Mouse (Mus musculus) olfactory bulb, adult 2 months (tissue): ENCODE data around the gene Tle6. TPM values are rescaled to one million over a fixed set of nuclear protein-coding genes. Genes with fewer than 3 reads are reported as not detected.
A peak's percentile ranks its signal among the peaks of the same experiment; 100 is the strongest.

Source experiments
- H3K27ac ChIP-seq: fragments of 200-500 bp; 2 replicates; pipeline ENCODE4 v1.5.1; 2012; ENCODE audit warnings: low read depth, low read length; ENCODE audit not compliant: insufficient read depth
- H3K4me1 ChIP-seq: fragments of 200-500 bp; 2 replicates; pipeline ENCODE4 v1.6.1; 2012; ENCODE audit warnings: low read length; ENCODE audit not compliant: control insufficient read depth, insufficient read depth
- H3K4me3 ChIP-seq: fragments of 200-500 bp; 2 replicates; pipeline ENCODE4 v1.5.1; 2012; ENCODE audit warnings: mild to moderate bottlenecking, low read depth, low read length, moderate library complexity; ENCODE audit not compliant: insufficient read depth
- CTCF ChIP-seq: fragments of 200-500 bp; IDR thresholded peaks from 2 replicates; pipeline ENCODE4 v1.5.1; 2012; ENCODE audit warnings: low read depth, mild to moderate bottlenecking, low read length, moderate library complexity; ENCODE audit not compliant: insufficient read depth
- POLR2A ChIP-seq: fragments of 200-500 bp; IDR thresholded peaks from 2 replicates; pipeline ENCODE4 v1.6.1; 2012; ENCODE audit warnings: mild to moderate bottlenecking, low read depth, low read length, moderate library complexity; ENCODE audit not compliant: insufficient read depth
- WGBS: fragments of 180-500 bp; shearing (Covaris S2); methylation state at CpG from one replicate; pipeline ENCODE4 v1.1.7; 2018; 5-methylcytosine and 5-hydroxymethylcytosine counted together
- polyA plus RNA-seq: library from polyadenylated mRNA; stranded (reverse); fragments of >200 nt; gene quantifications from 2 replicates; pipeline ENCODE4 v1.2.4, GENCODE M21; 2012; ENCODE audit warnings: low replicate concordance; ENCODE audit not compliant: missing spikeins, insufficient read depth, insufficient read length

Gene Tle6
- polyA plus RNA-seq, 1 experiment = not detected

DNA sequence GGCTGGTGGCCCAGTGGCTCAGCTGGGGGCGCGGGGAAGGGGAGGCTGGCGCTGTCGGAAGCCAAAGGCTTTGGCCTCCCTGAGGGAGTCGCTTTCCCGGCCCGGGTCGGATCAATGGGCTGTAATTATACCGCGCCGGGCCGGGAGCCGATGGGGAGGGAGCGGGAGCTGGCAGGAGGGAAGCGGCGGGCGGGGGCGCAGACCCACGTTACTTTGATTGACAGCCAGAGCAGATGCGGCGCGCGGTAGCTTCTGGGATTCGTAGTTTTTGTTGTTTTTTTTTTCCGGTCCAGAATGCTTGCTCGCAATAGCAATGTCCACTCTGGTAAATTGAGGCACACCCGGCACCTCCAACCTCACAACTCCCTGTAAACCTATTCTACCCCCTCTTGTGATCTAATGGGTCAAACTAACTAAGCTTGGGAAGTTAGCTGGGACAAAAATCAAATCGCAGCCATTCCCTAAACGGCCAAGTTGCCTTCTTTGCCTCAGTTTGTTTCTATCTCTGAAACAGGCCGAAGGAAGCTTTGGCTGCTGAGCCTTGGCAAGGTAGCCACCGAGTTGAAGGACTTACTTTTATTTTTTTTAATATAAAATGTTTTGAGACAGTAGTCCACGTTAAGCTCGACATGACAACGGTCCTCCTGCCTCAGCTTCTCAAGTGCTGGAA is 29.9 kb downstream of the Tle6 start:
- TF ChIP-seq POLR2A (no peak), CTCF (no peak)
- H3K4me1 ChIP-seq = peaks cover 55% of the 10 kb centered on the region
- peak overlapping the region; percentile 53 for H3K4me3 ChIP-seq
- WGBS = under 1% methylated on average over 34 of the region's 34 CpGs
- peak overlapping the region; percentile 27; the same call in 1 of the 2 replicates for H3K27ac ChIP-seq

DNA sequence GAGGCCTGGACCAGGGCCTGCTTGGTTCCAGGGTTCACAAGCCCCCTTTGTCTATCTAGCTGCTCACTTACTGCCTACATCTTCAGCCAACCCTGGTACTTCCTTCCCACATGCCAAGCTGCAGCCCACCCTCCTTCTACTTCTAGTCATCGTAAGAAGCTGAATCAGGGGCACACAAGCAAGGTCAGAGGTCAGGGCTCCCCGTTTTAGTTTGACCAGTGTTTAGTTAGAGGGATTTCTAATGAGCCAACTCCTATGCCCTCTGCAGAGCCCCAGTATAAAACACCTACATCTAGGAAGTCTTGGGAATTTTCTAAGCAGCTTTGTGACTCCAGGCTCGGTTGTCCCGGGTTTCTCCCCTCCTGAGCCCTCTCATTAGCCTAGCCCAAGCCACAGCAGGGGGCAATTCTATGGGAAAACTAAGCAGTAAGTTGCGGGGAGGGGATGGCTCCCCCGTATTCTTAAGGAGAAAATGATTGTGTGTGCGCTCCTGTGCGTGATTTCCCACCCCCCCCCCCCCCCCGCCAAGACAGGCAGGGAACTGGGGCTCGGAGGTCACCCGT is 30.6 kb downstream of the Tle6 start:
- WGBS = 4% methylated on average over 11 of the region's 11 CpGs
- TF ChIP-seq POLR2A = no peak
- peak overlapping the region; percentile 53 for H3K4me3 ChIP-seq
- H3K27ac ChIP-seq = peak overlapping the region; percentile 12; the same call in 1 of the 2 replicates
- H3K4me1 ChIP-seq = peaks cover 50% of the 10 kb centered on the region

DNA sequence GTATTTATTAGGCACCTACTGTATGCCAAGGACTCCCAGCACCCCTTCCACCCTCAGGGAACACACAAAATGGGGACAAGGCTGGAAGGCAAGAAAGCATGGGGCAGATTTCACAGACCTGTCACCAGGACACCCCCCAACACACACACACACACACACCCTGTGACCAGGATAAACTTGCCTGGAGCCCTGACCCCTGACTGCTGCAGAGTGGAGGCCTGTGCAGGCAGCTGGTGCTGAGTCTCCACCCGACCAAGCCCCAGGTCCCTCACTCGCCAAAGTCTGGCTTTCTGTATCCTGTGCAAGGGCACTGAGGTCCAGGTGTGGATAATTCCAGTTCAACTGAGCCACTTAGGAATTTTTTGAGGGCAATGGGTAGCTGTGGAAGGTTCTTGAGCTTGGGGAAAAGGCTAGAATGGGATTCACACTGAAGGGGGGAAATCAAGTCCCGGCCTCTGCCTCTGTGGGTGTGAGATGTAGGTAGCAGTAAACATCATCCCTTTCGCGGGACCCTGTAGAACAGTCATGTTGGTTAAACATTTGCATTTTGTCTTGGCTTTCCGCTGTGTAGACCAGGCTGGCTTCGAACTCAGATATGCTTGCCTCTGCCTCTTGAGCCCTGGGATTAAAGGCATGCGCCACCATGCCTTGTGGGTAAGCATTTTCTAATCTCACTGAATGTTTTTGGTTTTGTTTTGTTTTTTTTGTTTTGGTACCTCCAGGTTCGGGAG is 31.2 kb downstream of the Tle6 start:
- H3K27ac ChIP-seq = peak overlapping the region; percentile 12; the same call in 1 of the 2 replicates
- H3K4me3 ChIP-seq = no peak overlapping the region
- 73% methylated on average over 9 of the region's 9 CpGs for WGBS
- TF ChIP-seq CTCF (no peak), POLR2A (no peak)
- H3K4me1 ChIP-seq = peaks cover 53% of the 10 kb centered on the region

DNA sequence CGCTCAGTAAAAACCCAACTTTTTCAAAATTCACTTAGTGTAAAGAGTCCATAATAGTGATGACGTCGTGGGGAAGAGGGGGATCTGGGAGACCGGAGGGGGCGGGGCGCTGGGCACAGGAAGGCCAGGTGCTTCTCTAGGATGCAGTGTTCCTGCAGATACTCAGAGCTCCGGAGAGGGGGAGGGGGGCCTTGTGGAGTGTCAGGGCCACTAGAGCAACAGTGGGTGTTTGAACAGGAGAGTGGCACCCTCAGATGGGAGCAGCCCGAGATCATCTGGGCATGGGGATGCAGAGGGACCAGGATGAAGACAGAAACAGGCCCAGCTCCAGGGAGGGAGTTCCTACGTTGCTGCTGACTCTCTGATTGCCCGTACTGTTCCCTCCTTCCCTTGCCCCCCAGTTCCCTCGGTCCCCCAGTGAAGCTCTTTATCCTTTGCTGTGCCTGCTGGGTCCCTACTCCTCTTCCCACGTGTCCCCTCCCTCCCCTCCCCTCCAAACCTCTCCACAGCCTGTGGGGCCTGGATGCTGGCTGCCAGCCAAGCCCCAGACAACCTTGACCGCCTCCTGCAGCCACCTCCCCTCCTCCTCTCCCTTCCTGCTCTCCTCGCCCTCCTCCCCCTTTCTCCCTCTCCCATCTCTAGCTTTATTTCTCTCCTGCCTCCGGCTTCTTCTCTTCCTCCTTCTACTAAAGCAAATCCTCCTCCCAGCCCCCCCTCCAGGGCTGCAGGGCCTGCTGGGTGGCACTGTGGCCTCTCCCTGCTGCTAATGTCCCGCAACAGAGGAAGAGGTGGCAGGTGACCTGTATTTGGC is 32.3 kb downstream of the Tle6 start:
- TF ChIP-seq POLR2A (no peak), CTCF (no peak)
- Histone ChIP-seq H3K4me3 (no peak overlapping the region), H3K27ac (no peak overlapping the region), H3K4me1 (peaks cover 57% of the 10 kb centered on the region)
- 27% methylated on average over 16 of the region's 16 CpGs for WGBS

DNA sequence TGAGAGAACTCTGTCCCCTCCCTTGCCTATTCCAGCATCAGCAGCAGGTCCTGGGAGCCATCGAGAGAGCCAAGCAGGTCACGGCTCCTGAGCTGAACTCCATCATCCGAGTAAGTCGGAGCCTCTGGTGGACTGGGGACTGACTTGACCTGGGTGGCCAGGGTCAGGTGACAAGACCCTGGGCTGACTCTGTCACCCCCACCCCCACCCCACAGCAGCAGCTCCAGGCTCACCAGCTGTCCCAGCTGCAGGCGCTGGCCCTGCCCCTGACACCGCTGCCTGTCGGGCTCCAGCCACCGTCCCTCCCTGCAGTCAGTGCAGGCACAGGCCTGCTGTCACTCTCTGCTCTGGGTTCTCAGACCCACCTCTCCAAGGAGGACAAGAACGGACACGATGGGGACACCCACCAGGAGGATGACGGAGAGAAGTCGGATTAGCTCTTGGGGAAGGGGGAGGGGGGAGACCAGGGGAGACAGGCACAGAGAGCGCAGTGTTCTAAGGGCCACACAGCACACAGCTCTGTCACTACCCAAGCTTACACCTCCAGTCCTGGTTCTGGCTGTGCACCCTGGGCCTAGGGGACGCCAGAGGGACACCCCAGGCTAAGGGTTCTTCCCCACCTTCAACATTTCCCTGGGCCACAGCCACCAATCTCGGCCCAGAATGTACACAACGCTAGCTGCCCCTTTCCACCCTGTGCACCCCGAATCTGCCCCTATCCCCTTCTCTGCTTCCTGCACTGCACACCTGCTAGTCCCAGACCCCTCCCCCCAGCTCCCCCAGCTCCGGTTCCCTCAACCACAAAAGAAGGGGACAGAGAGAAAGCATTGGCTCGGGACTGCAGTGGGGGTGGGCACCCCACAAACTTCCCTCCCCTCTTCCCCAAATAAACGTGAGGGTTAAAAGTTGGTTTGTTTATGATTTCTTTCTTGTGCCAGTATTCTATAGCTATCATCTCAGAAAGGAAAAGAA is 35.3 kb downstream of the Tle6 start:
- no peak overlapping the region for H3K27ac ChIP-seq
- 61% methylated on average over 20 of the region's 20 CpGs for whole genome bisulfite sequencing
- TF ChIP-seq CTCF = no peak
- TF ChIP-seq POLR2A = no peak
- peaks cover 60% of the 10 kb centered on the region for H3K4me1 ChIP-seq
- H3K4me3 ChIP-seq = no peak overlapping the region

DNA sequence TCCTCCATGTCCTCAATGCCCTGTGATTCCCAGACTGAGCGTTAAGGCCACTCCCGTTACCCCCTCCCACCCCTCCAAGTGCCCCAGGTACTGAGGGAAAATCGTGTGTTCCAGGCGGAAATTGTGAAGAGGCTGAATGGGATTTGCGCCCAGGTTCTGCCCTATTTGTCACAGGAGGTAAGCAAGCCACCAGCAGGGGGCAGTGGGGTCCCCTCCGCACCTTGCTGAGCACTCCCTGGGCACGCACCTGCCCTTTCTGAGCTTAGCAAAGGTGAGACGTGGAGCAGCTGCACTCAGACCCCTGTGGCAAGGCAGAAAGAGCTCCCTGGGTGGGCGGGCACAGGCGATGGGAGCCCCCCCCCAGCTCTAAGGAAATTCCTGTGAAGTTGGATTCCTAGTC is 36.1 kb downstream of the Tle6 start:
- Histone ChIP-seq H3K4me3 (no peak overlapping the region), H3K27ac (no peak overlapping the region), H3K4me1 (peaks cover 53% of the 10 kb centered on the region)
- TF ChIP-seq CTCF (peak; percentile 68; the same call in 1 of the 2 replicates), POLR2A (no peak)
- 60% methylated on average over 10 of the region's 10 CpGs for WGBS

DNA sequence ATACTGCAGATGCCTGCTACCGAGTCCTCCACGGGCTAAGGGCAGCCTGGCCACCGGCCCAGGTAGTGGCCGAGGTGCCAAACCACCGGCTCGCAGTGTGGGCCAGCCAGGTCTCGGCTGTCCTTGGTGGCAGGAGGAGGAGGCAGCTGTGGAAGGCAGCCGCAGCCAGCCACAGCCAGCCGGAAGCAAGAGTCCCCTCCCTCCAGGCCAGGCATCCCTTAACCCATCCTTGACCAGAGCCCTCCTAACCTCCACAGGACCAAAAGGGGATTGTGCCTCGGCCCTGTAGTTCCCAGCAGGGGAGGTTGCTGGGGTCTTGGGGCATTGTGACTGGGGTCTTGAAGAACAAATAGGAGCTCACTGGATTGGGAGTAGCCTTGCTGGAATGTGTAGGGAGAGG is 36.7 kb downstream of the Tle6 start:
- Histone ChIP-seq H3K27ac (no peak overlapping the region), H3K4me1 (peaks cover 49% of the 10 kb centered on the region), H3K4me3 (no peak overlapping the region)
- TF ChIP-seq CTCF (no peak), POLR2A (no peak)
- WGBS = 26% methylated on average over 10 of the region's 10 CpGs

DNA sequence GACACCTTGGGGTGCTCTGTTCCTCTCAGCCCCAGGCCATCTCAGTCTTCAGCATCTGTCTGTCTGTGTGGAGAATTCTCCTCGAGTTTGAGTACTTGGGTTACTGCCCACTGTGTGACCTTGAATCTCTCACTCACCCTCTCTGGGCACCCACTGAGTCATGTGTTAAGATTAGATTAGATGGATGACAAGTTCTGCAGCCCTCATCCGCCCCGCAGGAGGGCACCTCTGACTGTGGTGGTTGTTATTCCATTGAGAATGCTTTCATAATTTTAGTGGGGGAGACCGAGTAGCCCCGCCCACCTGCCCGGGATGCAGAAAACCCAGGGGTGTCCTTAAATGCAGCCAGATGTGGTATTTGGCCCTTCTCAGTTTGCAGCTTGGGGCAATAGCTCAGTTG is 37.4 kb downstream of the Tle6 start:
- Histone ChIP-seq H3K4me1 (peaks cover 42% of the 10 kb centered on the region), H3K4me3 (no peak overlapping the region), H3K27ac (no peak overlapping the region)
- TF ChIP-seq CTCF (no peak), POLR2A (no peak)
- WGBS = 45% methylated on average over 6 of the region's 6 CpGs
